Comparison of ENCODE assay signal across 21 mouse cellular contexts in the genomic region with DNA sequence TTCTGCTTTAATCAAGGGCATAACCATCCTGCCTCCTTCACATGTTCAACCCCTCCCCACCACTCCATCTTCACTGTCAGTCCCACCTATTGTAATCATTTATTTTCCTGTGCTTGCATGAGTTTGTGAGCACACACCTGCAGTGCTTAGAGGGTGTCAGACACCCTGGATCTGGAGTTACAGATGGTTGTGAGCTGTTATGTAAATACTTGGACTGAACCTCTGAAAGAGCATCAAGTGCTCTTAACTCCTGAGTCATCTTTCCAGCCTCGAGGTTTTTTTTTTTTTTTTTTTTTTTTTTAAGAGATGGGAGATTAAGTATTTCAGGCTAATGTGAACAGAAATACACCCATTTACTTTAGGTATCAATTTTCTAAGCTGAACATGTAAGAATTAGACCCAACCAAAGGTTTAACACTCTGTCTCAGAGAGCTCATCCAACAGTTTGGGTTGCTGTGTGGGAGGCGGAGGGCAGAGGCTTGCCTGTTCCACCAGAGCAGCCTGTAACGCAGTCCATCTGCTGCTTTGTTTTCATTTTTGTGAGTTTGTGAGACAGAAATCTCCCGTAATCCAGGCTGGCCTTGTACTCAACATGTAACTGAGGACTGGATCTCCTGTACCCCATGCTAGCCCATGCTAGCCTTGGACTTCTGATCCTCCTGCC. TPM values are rescaled to one million over a fixed set of nuclear protein-coding genes. Genes with fewer than 3 reads are reported as not detected.
DNase-seq lines count a peak whose midpoint lies in the region; ATAC-seq and TF ChIP-seq lines count a peak whose summit lies in the region.
"Had no signal": no experiment of that assay in that cellular context is flagged by ENCODE, and none has a peak within 500 bp of the region (broad histone marks: within the 10 kb centered on the region; RNA-seq: fewer than 3 reads in every experiment).

No protein-coding gene starts in this region.

- H3K4me2 ChIP-seq in forebrain, postnatal 0 days (ENCODE audit: low read depth): no peak overlapping the region
- no peak overlapping the region for H3K4me2 ChIP-seq in forebrain, embryonic 14.5 days (ENCODE audit: low read length)
- H3K4me2 ChIP-seq: heart, embryonic 15.5 days; limb, embryonic 15.5 days; midbrain, embryonic 13.5 days had no signal

- WGBS in forebrain, postnatal 0 days: 57% methylated on average over 4 of the region's 4 CpGs
- WGBS in forebrain, embryonic 14.5 days: 72% methylated on average over 4 of the region's 4 CpGs

- H3K36me3 ChIP-seq in forebrain, postnatal 0 days (ENCODE audit: insufficient read depth): no peaks in the 10 kb centered on the region
- H3K36me3 ChIP-seq in forebrain, embryonic 14.5 days (ENCODE audit: control insufficient read depth, insufficient read depth, low read length): no peaks in the 10 kb centered on the region
- H3K36me3 ChIP-seq: heart, embryonic 15.5 days; hindbrain, embryonic 10.5 days; limb, embryonic 15.5 days; midbrain, embryonic 13.5 days had no signal

- no peak overlapping the region for H3K9ac ChIP-seq in forebrain, postnatal 0 days
- H3K9ac ChIP-seq in forebrain, embryonic 14.5 days (ENCODE audit: low read length): no peak overlapping the region
- H3K9ac ChIP-seq: heart, embryonic 15.5 days; limb, embryonic 15.5 days; midbrain, embryonic 13.5 days had no signal

- no peak overlapping the region for H3K4me3 ChIP-seq in forebrain, postnatal 0 days (ENCODE audit: low read depth, low read length)
- H3K4me3 ChIP-seq in forebrain, embryonic 14.5 days (ENCODE audit: low read depth, low read length): no peak overlapping the region
- H3K4me3 ChIP-seq in layer of hippocampus, adult 2 months: no peak overlapping the region
- H3K4me3 ChIP-seq: heart, embryonic 15.5 days; hindbrain, embryonic 10.5 days; limb, embryonic 15.5 days; midbrain, embryonic 13.5 days had no signal

- no peaks in the 10 kb centered on the region for H3K9me3 ChIP-seq in forebrain, postnatal 0 days (ENCODE audit: low read length)
- no peaks in the 10 kb centered on the region for H3K9me3 ChIP-seq in forebrain, embryonic 14.5 days (replicated peaks; ENCODE audit: control insufficient read depth, low read length)
- H3K9me3 ChIP-seq: heart, embryonic 15.5 days; hindbrain, embryonic 10.5 days; limb, embryonic 15.5 days; midbrain, embryonic 13.5 days had no signal

- H3K4me1 ChIP-seq in forebrain, postnatal 0 days (ENCODE audit: insufficient read depth): no peaks in the 10 kb centered on the region
- no peaks in the 10 kb centered on the region for H3K4me1 ChIP-seq in forebrain, embryonic 14.5 days (ENCODE audit: control insufficient read depth, insufficient read depth, low read length)
- H3K4me1 ChIP-seq: heart, embryonic 15.5 days; hindbrain, embryonic 10.5 days; midbrain, embryonic 13.5 days had no signal

- peak; percentile 22 for DNase-seq in forebrain, postnatal 0 days
- no peak for DNase-seq in forebrain, embryonic 14.5 days (ENCODE audit: low spot score)
- DNase-seq in kidney, postnatal 4 days: peak; percentile 49 to 53
- DNase-seq in kidney, adult 11 months: no peak
- peak; percentile 27 for DNase-seq in 3134 (ENCODE audit: extremely low read depth, insufficient read length, low spot score)
- DNase-seq in layer of hippocampus, adult 2 months (ENCODE audit: low spot score in 2 of 2): peak; percentile 61 to 63
- DNase-seq: adrenal gland, adult 8-10 months; heart, adult 18-20 months; lung, adult 18-20 months; thymus, postnatal 4 days had no signal

- peak; percentile 54 for ATAC-seq in forebrain, postnatal 0 days
- ATAC-seq in forebrain, embryonic 14.5 days: no peak
- no peak for ATAC-seq in megakaryocyte progenitor cell, adult 5-6 weeks (replicated peaks; ENCODE audit: poor library complexity)
- ATAC-seq: midbrain, embryonic 13.5 days had no signal

- no peak overlapping the region for H3K27ac ChIP-seq in forebrain, postnatal 0 days (ENCODE audit: low read depth, low read length)
- no peak overlapping the region for H3K27ac ChIP-seq in forebrain, embryonic 14.5 days (ENCODE audit: low read depth, low read length)
- H3K27ac ChIP-seq in layer of hippocampus, adult 2 months: peak overlapping the region; percentile 72
- H3K27ac ChIP-seq: heart, embryonic 15.5 days; hindbrain, embryonic 10.5 days; limb, embryonic 15.5 days; macrophage; midbrain, embryonic 13.5 days; stomach, postnatal 0 days had no signal

- no peak for TF ChIP-seq CTCF in forebrain, postnatal 0 days (IDR thresholded peaks at IDR 0.05; ENCODE audit: low read depth)
- no peak for TF ChIP-seq CTCF in layer of hippocampus, adult 2 months (conservative IDR thresholded peaks at IDR 0.05)

- no peaks in the 10 kb centered on the region for H3K27me3 ChIP-seq in forebrain, postnatal 0 days (ENCODE audit: insufficient read depth, low read length)
- no peaks in the 10 kb centered on the region for H3K27me3 ChIP-seq in forebrain, embryonic 14.5 days (replicated peaks; ENCODE audit: control insufficient read depth, insufficient read depth, low read length)
- H3K27me3 ChIP-seq: heart, embryonic 15.5 days; limb, embryonic 15.5 days; midbrain, embryonic 13.5 days had no signal

RNA-seq across cellular contexts. Expression of gene Tmem213, which starts 7.2 kb away (rescaled TPM):
- total RNA-seq in forebrain, postnatal 0 days (2014; rRNA removed): not detected in 2 replicates
- polyA plus RNA-seq in forebrain, postnatal 0 days (2015; fragmentation: Nextera tagmentation; extraction: Ambion mirVana): not detected in 2 replicates
- not detected in 2 replicates for polyA plus RNA-seq in forebrain, embryonic 14.5 days (2014; fragmentation: Nextera tagmentation; extraction: Ambion mirVana)
- total RNA-seq in layer of hippocampus, adult 2 months (2021): not detected
- total RNA-seq in megakaryocyte progenitor cell, adult 5-6 weeks (2015): not detected in 2 replicates
- total RNA-seq in megakaryocyte progenitor cell, adult 5-6 weeks (2017): not detected in 2 replicates
- total RNA-seq: adrenal gland, adult 8-10 months; ES-E14; gastrocnemius, adult 18-20 months; heart, adult 18-20 months had no signal
- polyA plus RNA-seq: cerebellum, adult 2 months; cortical plate, adult 2 months; hindbrain, embryonic 10.5 days; macrophage had no signal

RNA-seq across cellular contexts. Expression of gene Atp6v0a4, which starts 8.1 kb away (rescaled TPM):
- 0.33 and 2.6 TPM in 2 replicates for total RNA-seq in forebrain, postnatal 0 days (2014; rRNA removed)
- polyA plus RNA-seq in forebrain, postnatal 0 days (2015; fragmentation: Nextera tagmentation; extraction: Ambion mirVana): 0.14 and 0.15 TPM in 2 replicates
- not detected in 2 replicates for polyA plus RNA-seq in forebrain, embryonic 14.5 days (2014; fragmentation: Nextera tagmentation; extraction: Ambion mirVana)
- 1 to 10 TPM; 1.1 to 1.3 TPM for total RNA-seq in layer of hippocampus, adult 2 months (2021)
- total RNA-seq in megakaryocyte progenitor cell, adult 5-6 weeks (2015): not detected in 2 replicates
- not detected in 2 replicates for total RNA-seq in megakaryocyte progenitor cell, adult 5-6 weeks (2017)
- polyA plus RNA-seq: hindbrain, embryonic 10.5 days; macrophage had no signal

Comparison
In these comparisons a context has a peak if more than half of its experiments do, and no peak if none do; other contexts are left out.
1. DNase-seq: peak in forebrain, postnatal 0 days (single experiment), kidney, postnatal 4 days (2 of 2), 3134 (single experiment) and layer of hippocampus, adult 2 months (2 of 2); none in forebrain, embryonic 14.5 days (single experiment) and kidney, adult 11 months (single experiment).